Mouse (Mus musculus): ENCODE results near the gene Zbp1.

The Zbp1 gene

GRCm38 (mm10) chr2:173180721-173181388 lies 37.9 kb downstream of the Zbp1 start:
- DNase-seq (ENCODE audit: low read depth in 2 of 2, low spot score in 2 of 2), result no peak

- no peak for DNase-seq (ENCODE audit: low read depth in 2 of 2, low spot score in 2 of 2)
Observed at GRCm38 (mm10) chr2:173180026-173180425, 38.7 kb downstream of the Zbp1 start.

- DNase-seq (ENCODE audit: low read depth in 2 of 2, low spot score in 2 of 2), result no peak
Observed at GRCm38 (mm10) chr2:173179046-173179445, 39.7 kb downstream of the Zbp1 start.

GRCm38 (mm10) chr2:173177951-173178350 lies 40.8 kb downstream of the Zbp1 start:
- no peak for DNase-seq (ENCODE audit: low read depth in 2 of 2, low spot score in 2 of 2)

GRCm38 (mm10) chr2:173177481-173177880 lies 41.2 kb downstream of the Zbp1 start:
- DNase-seq (ENCODE audit: low read depth in 2 of 2, low spot score in 2 of 2), result no peak

- DNase-seq (ENCODE audit: low read depth in 2 of 2, low spot score in 2 of 2), result no peak
Observed at GRCm38 (mm10) chr2:173175703-173176102, 43.0 kb downstream of the Zbp1 start.

- no peak for DNase-seq (ENCODE audit: low read depth in 2 of 2, low spot score in 2 of 2)
Observed at GRCm38 (mm10) chr2:173174569-173174968, 44.2 kb downstream of the Zbp1 start.

- DNase-seq (ENCODE audit: low read depth in 2 of 2, low spot score in 2 of 2), result peak in 1 of 2 experiments; percentile 39
Observed at GRCm38 (mm10) chr2:173173521-173174511, 44.9 kb downstream of the Zbp1 start.

GRCm38 (mm10) chr2:173173008-173173407 lies 45.7 kb downstream of the Zbp1 start:
- no peak for DNase-seq (ENCODE audit: low read depth in 2 of 2, low spot score in 2 of 2)

- DNase-seq (ENCODE audit: low read depth in 2 of 2, low spot score in 2 of 2), result no peak
Observed at GRCm38 (mm10) chr2:173172386-173172785, 46.3 kb downstream of the Zbp1 start.

- DNase-seq (ENCODE audit: low read depth in 2 of 2, low spot score in 2 of 2), result no peak
Observed at GRCm38 (mm10) chr2:173171956-173172355, 46.8 kb downstream of the Zbp1 start.

- DNase-seq (ENCODE audit: low read depth in 2 of 2, low spot score in 2 of 2), result no peak
Observed at GRCm38 (mm10) chr2:173171470-173171869, 47.3 kb downstream of the Zbp1 start.

GRCm38 (mm10) chr2:173170715-173171114 lies 48.0 kb downstream of the Zbp1 start:
- no peak for DNase-seq (ENCODE audit: low read depth in 2 of 2, low spot score in 2 of 2)

GRCm38 (mm10) chr2:173170081-173170480 lies 48.6 kb downstream of the Zbp1 start:
- DNase-seq (ENCODE audit: low read depth in 2 of 2, low spot score in 2 of 2), result no peak

GRCm38 (mm10) chr2:173168411-173168851 lies 50.3 kb downstream of the Zbp1 start:
- no peak for DNase-seq (ENCODE audit: low read depth in 2 of 2, low spot score in 2 of 2)

- DNase-seq (ENCODE audit: low read depth in 2 of 2, low spot score in 2 of 2), result no peak
Observed at GRCm38 (mm10) chr2:173165357-173165756, 53.4 kb downstream of the Zbp1 start.

GRCm38 (mm10) chr2:173164946-173165345 lies 53.8 kb downstream of the Zbp1 start:
- no peak for DNase-seq (ENCODE audit: low read depth in 2 of 2, low spot score in 2 of 2)

GRCm38 (mm10) chr2:173164358-173164757 lies 54.4 kb downstream of the Zbp1 start:
- DNase-seq (ENCODE audit: low read depth in 2 of 2, low spot score in 2 of 2), result no peak

GRCm38 (mm10) chr2:173163380-173163779 lies 55.3 kb downstream of the Zbp1 start:
- no peak for DNase-seq (ENCODE audit: low read depth in 2 of 2, low spot score in 2 of 2)

GRCm38 (mm10) chr2:173159354-173160311 lies 59.1 kb downstream of the Zbp1 start:
- DNase-seq (ENCODE audit: low read depth in 2 of 2, low spot score in 2 of 2), result peak; percentile 52 to 61

Measured in CD8-positive naive resting alpha-beta T cell, adult 2 months (primary cell).